Mouse (Mus musculus) E14TG2a.4 (cell line): ENCODE data around the gene Yy2.
A peak's percentile ranks its signal among the peaks of the same experiment; 100 is the strongest.

Source experiments
- H3K27me3 ChIP-seq: 2 replicates; pipeline ENCODE4 v1.6.1; 2014; ENCODE audit warnings: low read length, control low read depth; ENCODE audit not compliant: insufficient read depth
- H3K36me3 ChIP-seq: 2 replicates; pipeline ENCODE4 v1.6.1; 2014; ENCODE audit warnings: low read length, control low read depth; ENCODE audit not compliant: insufficient read depth
- H3K4me1 ChIP-seq: replicated peaks from 2 replicates; pipeline ENCODE4 v1.6.1; 2014; ENCODE audit warnings: low read depth, low read length, control low read depth
- H3K4me3 ChIP-seq: replicated peaks from 2 replicates; pipeline ENCODE4 v1.5.1; 2014; ENCODE audit warnings: mild to moderate bottlenecking, low read length
- H3K9me3 ChIP-seq: 2 replicates; pipeline ENCODE4 v1.6.1; 2014; ENCODE audit warnings: low read length, control low read depth
- CTCF ChIP-seq: conservative IDR thresholded peaks from 2 replicates; pipeline ENCODE4 v1.5.1; 2014; ENCODE audit warnings: low read length
- NANOG ChIP-seq: IDR thresholded peaks from 2 replicates; pipeline ENCODE4 v1.6.1; 2014; ENCODE audit warnings: borderline replicate concordance, low read length, mixed read lengths
- POU5F1 ChIP-seq: IDR thresholded peaks from 2 replicates; pipeline ENCODE4 v1.6.1; 2014; ENCODE audit warnings: low read length, borderline replicate concordance

Yy2 gene

DNA sequence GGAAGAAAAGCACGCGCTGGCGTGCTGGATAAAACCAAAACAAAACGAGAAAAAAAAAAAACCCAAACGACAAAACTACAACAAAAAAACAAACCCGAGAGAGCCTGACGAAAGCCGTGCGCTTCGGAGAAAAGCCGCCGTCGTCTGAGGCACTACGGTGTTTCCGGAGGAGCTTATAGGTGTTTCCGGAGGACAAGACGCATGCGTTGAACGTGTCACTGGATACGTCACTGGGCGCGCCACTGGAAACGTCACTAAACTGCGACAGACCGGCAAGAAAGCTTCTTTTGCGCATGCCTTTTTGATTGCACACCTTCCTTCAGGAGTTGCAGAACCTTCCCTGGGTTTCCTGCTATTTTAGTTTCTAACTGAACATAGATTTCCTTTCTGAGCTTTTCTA, at the start of gene Yy2:
Gene Yy2, minus strand, starts transcription at position 146 of the 400 bp plus-strand sequence.
- peak within 1 kb of the TSS; percentile 78 for H3K4me3 ChIP-seq

GRCm38 (mm10) chrX:157612894-157613293, 44.1 kb upstream of the Yy2 start:
- H3K9me3 ChIP-seq: peaks cover 10% of the 10 kb centered on the region
- peak overlapping the region; percentile 48 for H3K4me3 ChIP-seq
- TF ChIP-seq CTCF (no peak), POU5F1 (no peak), NANOG (no peak)
- no peaks in the 10 kb centered on the region for H3K27me3 ChIP-seq
- H3K4me1 ChIP-seq: peaks cover 16% of the 10 kb centered on the region
- no peaks in the 10 kb centered on the region for H3K36me3 ChIP-seq

More for the DNA sequence above, at the start of gene Yy2:
- H3K36me3 ChIP-seq: peaks cover 35% of the 10 kb centered on the region
- TF ChIP-seq NANOG (no peak), POU5F1 (no peak), CTCF (no peak)
- peaks cover 9% of the 10 kb centered on the region for H3K4me1 ChIP-seq
- no peaks in the 10 kb centered on the region for H3K27me3 ChIP-seq
- no peaks in the 10 kb centered on the region for H3K9me3 ChIP-seq

DNA sequence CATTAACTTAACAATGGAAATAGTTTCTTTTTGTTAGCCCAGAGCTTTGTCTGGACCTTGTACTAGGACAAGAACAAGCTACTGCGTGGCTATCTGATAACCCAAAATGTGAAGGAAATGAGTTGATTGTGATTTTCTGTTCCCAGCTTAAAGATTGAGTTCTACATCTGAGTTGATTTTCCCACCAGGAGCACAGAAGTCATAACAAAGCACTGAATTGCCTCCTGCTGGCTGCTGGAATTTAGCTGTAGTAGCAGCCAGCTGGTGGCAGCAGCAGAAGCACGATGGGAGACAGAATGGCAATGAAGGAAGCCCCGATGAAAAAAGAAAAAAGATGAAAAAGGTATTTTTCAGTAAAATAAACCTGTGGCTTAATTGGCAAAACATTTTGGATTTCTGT, 32.7 kb upstream of the Yy2 start:
- TF ChIP-seq NANOG (peak; percentile 93), CTCF (no peak)
- Histone ChIP-seq H3K36me3 (no peaks in the 10 kb centered on the region), H3K27me3 (no peaks in the 10 kb centered on the region; the same call in 1 of the 2 replicates), H3K9me3 (no peaks in the 10 kb centered on the region), H3K4me3 (no peak overlapping the region), H3K4me1 (peaks cover 21% of the 10 kb centered on the region)

- H3K9me3 ChIP-seq: no peaks in the 10 kb centered on the region
- H3K4me3 ChIP-seq: peak within 1 kb of the TSS; percentile 82
- TF ChIP-seq NANOG (no peak), CTCF (no peak), POU5F1 (no peak)
- no peaks in the 10 kb centered on the region for H3K36me3 ChIP-seq
- peaks cover 43% of the 10 kb centered on the region for H3K4me1 ChIP-seq
- no peaks in the 10 kb centered on the region; the same call in 1 of the 2 replicates for H3K27me3 ChIP-seq
These were observed 29.6 kb upstream of the Yy2 start, which contains the start of gene Mbtps2 for GRCm38 (mm10) chrX:157598186-157598996. Mbtps2 (minus strand) TSS chrX:157598715.

- Histone ChIP-seq H3K4me1 (peaks cover 43% of the 10 kb centered on the region), H3K4me3 (peak overlapping the region; percentile 82), H3K36me3 (no peaks in the 10 kb centered on the region), H3K27me3 (no peaks in the 10 kb centered on the region), H3K9me3 (no peaks in the 10 kb centered on the region)
- no peak for TF ChIP-seq NANOG
- no peak for TF ChIP-seq CTCF
- TF ChIP-seq POU5F1: no peak
These were observed 28.9 kb upstream of the Yy2 start for GRCm38 (mm10) chrX:157597585-157598185.

DNA sequence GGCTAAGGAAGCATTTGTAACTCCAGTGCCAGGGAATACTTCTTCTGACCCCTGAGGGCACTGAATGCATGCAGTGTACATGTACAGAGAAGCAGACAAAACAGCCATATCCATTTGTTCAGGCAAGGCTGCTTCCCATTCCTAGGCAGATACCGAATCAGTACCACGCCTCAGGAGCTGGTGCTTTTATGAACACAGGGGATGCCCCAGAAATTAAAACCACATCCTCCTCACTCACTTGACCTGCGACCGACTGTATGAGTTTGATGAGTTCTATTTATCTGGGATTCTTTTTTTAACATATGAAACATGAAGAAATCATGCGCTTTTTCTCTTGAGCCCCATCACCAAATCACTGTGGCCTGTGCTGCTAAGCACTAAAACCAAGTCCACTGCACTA, 28.0 kb upstream of the Yy2 start:
- peak overlapping the region; percentile 82 for H3K4me3 ChIP-seq
- TF ChIP-seq NANOG (no peak), CTCF (no peak), POU5F1 (no peak)
- H3K27me3 ChIP-seq: no peaks in the 10 kb centered on the region
- H3K9me3 ChIP-seq: no peaks in the 10 kb centered on the region
- no peaks in the 10 kb centered on the region for H3K36me3 ChIP-seq
- H3K4me1 ChIP-seq: peaks cover 40% of the 10 kb centered on the region

GRCm38 (mm10) chrX:157595927-157596326, 27.1 kb upstream of the Yy2 start:
- Histone ChIP-seq H3K27me3 (no peaks in the 10 kb centered on the region), H3K4me3 (no peak overlapping the region), H3K4me1 (peaks cover 40% of the 10 kb centered on the region), H3K9me3 (no peaks in the 10 kb centered on the region), H3K36me3 (no peaks in the 10 kb centered on the region)
- no peak for TF ChIP-seq NANOG
- TF ChIP-seq CTCF: no peak
- no peak for TF ChIP-seq POU5F1

DNA sequence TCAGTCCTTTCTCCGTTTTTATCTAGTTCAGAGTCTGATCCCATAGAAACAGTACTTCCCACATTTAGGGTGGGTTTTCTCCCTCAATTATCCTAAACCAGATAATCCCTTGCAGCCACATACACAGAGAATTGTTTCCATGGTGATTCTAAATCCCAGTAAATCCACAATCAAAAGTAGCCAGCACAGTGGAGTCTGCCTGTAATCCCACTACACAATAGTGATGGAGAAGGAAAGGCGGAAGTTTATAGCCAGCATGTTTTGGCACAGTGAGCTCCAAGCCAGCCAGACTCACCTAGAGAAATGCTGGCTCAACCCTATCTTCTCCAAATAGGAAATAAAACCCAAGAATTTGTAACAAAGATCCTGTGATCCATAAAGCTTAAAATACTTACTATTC, 25.8 kb upstream of the Yy2 start:
- Histone ChIP-seq H3K9me3 (no peaks in the 10 kb centered on the region), H3K27me3 (no peaks in the 10 kb centered on the region), H3K4me1 (peaks cover 30% of the 10 kb centered on the region), H3K4me3 (0 out of 2 replicates have a peak overlapping the region, but pooled peaks have one; percentile 13), H3K36me3 (peaks cover 9% of the 10 kb centered on the region)
- no peak for TF ChIP-seq NANOG
- no peak for TF ChIP-seq CTCF
- no peak for TF ChIP-seq POU5F1
